Comparison of ENCODE assay signal across 17 mouse cellular contexts in the genomic region with DNA sequence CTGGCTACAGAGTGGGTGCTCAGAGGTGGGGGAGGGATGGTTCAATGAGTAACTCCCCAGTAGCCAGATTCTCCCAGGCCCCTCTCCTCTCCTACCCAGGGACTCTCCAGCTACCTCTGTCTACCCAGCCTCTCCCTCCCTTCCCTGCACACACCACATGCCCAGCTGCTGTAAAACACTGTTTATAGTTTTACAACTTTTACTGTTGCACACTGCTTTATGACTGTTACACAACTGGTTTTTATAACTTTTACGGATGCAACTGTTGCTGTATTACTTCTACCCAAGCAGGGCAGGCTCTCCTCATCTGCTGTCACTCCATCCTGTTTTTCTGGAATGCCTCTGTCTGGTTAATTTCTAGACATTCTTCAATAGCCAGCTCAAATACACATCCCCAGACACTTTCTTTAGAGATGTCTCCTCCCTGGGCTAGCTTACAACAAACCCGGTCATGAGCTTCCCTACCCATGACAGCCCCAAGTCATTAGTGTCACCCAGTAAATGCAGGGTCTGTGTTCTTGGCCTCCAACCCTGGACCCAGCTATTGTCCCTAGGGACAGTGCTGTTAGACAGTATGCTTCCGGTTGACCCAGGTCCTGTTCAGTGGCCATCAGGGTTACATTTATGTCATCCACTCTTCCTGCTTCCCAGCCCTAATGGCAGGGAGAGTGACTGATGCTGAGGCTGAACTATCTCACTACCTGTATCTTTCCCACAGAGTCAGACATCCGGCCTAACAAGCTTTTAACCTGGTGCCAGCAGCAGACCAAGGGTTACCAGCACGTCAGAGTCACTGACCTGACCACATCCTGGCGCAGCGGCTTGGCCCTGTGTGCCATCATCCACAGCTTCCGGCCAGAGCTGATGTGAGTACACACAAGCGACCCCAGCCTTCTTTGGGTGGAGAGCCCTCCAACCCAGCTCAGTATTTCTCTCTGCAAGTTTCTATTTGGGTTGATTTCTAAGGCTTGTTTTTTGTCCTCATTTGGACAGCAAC.
DNase-seq lines count a peak whose midpoint lies in the region; ATAC-seq lines count a peak whose summit lies in the region.
"Had no signal": no experiment of that assay in that cellular context is flagged by ENCODE, and none has a peak within 500 bp of the region (broad histone marks: within the 10 kb centered on the region; RNA-seq: fewer than 3 reads in every experiment).

No protein-coding gene starts in this region.

- H3K9me3 ChIP-seq in limb, embryonic 12.5 days: no peaks in the 10 kb centered on the region
- no peaks in the 10 kb centered on the region for H3K9me3 ChIP-seq in limb, embryonic 10.5 days (replicated peaks)
- H3K9me3 ChIP-seq in intestine, embryonic 16.5 days (ENCODE audit: control insufficient read depth, low read length): no peaks in the 10 kb centered on the region
- H3K9me3 ChIP-seq in forebrain, embryonic 14.5 days (replicated peaks; ENCODE audit: control insufficient read depth, low read length): no peaks in the 10 kb centered on the region
- H3K9me3 ChIP-seq in embryonic facial prominence, embryonic 10.5 days: no peaks in the 10 kb centered on the region
- H3K9me3 ChIP-seq: embryonic facial prominence, embryonic 15.5 days; heart, embryonic 15.5 days; liver, embryonic 15.5 days had no signal

- DNase-seq in limb, embryonic 10.5 days (ENCODE audit: low spot score): no peak
- peak; percentile 50 to 52 for DNase-seq in CD8-positive naive resting alpha-beta T cell, adult 2 months (ENCODE audit: low read depth in 2 of 2, low spot score in 2 of 2)
- peak; percentile 24 to 48 for DNase-seq in thymus, adult 18-20 months
- no peak for DNase-seq in cerebellum, postnatal 14 days
- DNase-seq in forebrain, embryonic 14.5 days (ENCODE audit: low spot score): no peak
- DNase-seq in embryonic facial prominence, embryonic 10.5 days (ENCODE audit: low spot score): no peak
- DNase-seq: cerebellum, adult 9-11 months; gastrocnemius, postnatal 14 days; kidney, postnatal 4 days had no signal

- H3K27me3 ChIP-seq in limb, embryonic 12.5 days: peaks cover 4% of the 10 kb centered on the region
- no peaks in the 10 kb centered on the region for H3K27me3 ChIP-seq in limb, embryonic 10.5 days (ENCODE audit: low read depth, poor library complexity, severe bottlenecking)
- no peaks in the 10 kb centered on the region for H3K27me3 ChIP-seq in intestine, embryonic 16.5 days (replicated peaks; ENCODE audit: control insufficient read depth, insufficient read depth, low read length)
- H3K27me3 ChIP-seq in forebrain, embryonic 14.5 days (replicated peaks; ENCODE audit: control insufficient read depth, insufficient read depth, low read length): no peaks in the 10 kb centered on the region
- no peaks in the 10 kb centered on the region for H3K27me3 ChIP-seq in embryonic facial prominence, embryonic 10.5 days (replicated peaks; ENCODE audit: low read depth, poor library complexity, severe bottlenecking)
- H3K27me3 ChIP-seq: embryonic facial prominence, embryonic 15.5 days; heart, embryonic 15.5 days; liver, embryonic 15.5 days had no signal

- no peak overlapping the region for H3K4me3 ChIP-seq in limb, embryonic 12.5 days (replicated peaks)
- no peak overlapping the region for H3K4me3 ChIP-seq in limb, embryonic 10.5 days
- H3K4me3 ChIP-seq in intestine, embryonic 16.5 days (ENCODE audit: low read length): no peak overlapping the region
- no peak overlapping the region for H3K4me3 ChIP-seq in forebrain, embryonic 14.5 days (ENCODE audit: low read depth, low read length)
- H3K4me3 ChIP-seq in embryonic facial prominence, embryonic 10.5 days: no peak overlapping the region
- H3K4me3 ChIP-seq: embryonic facial prominence, embryonic 15.5 days; heart, embryonic 15.5 days; liver, embryonic 15.5 days had no signal

- 71% methylated on average over 9 of the region's 9 CpGs for WGBS in limb, embryonic 12.5 days
- 87% methylated on average over 9 of the region's 9 CpGs for WGBS in limb, embryonic 10.5 days
- WGBS in intestine, embryonic 16.5 days: 73% methylated on average over 9 of the region's 9 CpGs
- 91% methylated on average over 9 of the region's 9 CpGs for WGBS in forebrain, embryonic 14.5 days
- 87% methylated on average over 9 of the region's 9 CpGs for WGBS in embryonic facial prominence, embryonic 10.5 days

- peaks cover 35% of the 10 kb centered on the region for H3K4me1 ChIP-seq in limb, embryonic 12.5 days (replicated peaks)
- H3K4me1 ChIP-seq in limb, embryonic 10.5 days: peaks cover 22% of the 10 kb centered on the region
- H3K4me1 ChIP-seq in intestine, embryonic 16.5 days (ENCODE audit: control insufficient read depth, insufficient read depth, low read length): peaks cover 28% of the 10 kb centered on the region
- H3K4me1 ChIP-seq in forebrain, embryonic 14.5 days (ENCODE audit: control insufficient read depth, insufficient read depth, low read length): peaks cover 2% of the 10 kb centered on the region; the same call in 1 of the 2 replicates
- 0 out of 2 replicates have a peak, but pooled peaks cover 3% of the 10 kb centered on the region for H3K4me1 ChIP-seq in embryonic facial prominence, embryonic 10.5 days
- H3K4me1 ChIP-seq: liver, embryonic 15.5 days had no signal

- H3K36me3 ChIP-seq in limb, embryonic 12.5 days: no peaks in the 10 kb centered on the region
- no peaks in the 10 kb centered on the region for H3K36me3 ChIP-seq in limb, embryonic 10.5 days
- H3K36me3 ChIP-seq in intestine, embryonic 16.5 days (ENCODE audit: control insufficient read depth, insufficient read depth, low read length): peaks cover 13% of the 10 kb centered on the region; the same call in 1 of the 2 replicates
- no peaks in the 10 kb centered on the region for H3K36me3 ChIP-seq in forebrain, embryonic 14.5 days (ENCODE audit: control insufficient read depth, insufficient read depth, low read length)
- H3K36me3 ChIP-seq in embryonic facial prominence, embryonic 10.5 days (replicated peaks): no peaks in the 10 kb centered on the region
- H3K36me3 ChIP-seq: embryonic facial prominence, embryonic 15.5 days had no signal

- no peak overlapping the region for H3K9ac ChIP-seq in limb, embryonic 12.5 days (replicated peaks)
- no peak overlapping the region for H3K9ac ChIP-seq in intestine, embryonic 16.5 days (ENCODE audit: low read depth, low read length)
- H3K9ac ChIP-seq in forebrain, embryonic 14.5 days (ENCODE audit: low read length): no peak overlapping the region
- H3K9ac ChIP-seq: embryonic facial prominence, embryonic 15.5 days; heart, embryonic 15.5 days; liver, embryonic 15.5 days had no signal

- H3K4me2 ChIP-seq in limb, embryonic 12.5 days: no peak overlapping the region
- no peak overlapping the region for H3K4me2 ChIP-seq in intestine, embryonic 16.5 days (ENCODE audit: low read depth, low read length)
- H3K4me2 ChIP-seq in forebrain, embryonic 14.5 days (ENCODE audit: low read length): no peak overlapping the region
- H3K4me2 ChIP-seq: embryonic facial prominence, embryonic 15.5 days; heart, embryonic 15.5 days; liver, embryonic 15.5 days; midbrain, embryonic 11.5 days had no signal

- ATAC-seq in limb, embryonic 12.5 days (ENCODE audit: insufficient number of reproducible peaks, insufficient read depth, low FRiP score, low TSS enrichment, low read depth): peak; percentile 28; the same call in 1 of the 2 replicates
- ATAC-seq in intestine, embryonic 16.5 days: peak; percentile 85
- ATAC-seq in forebrain, embryonic 14.5 days: no peak
- ATAC-seq: forebrain, embryonic 16.5 days; hindbrain, embryonic 16.5 days had no signal

- H3K27ac ChIP-seq in limb, embryonic 12.5 days: no peak overlapping the region
- no peak overlapping the region for H3K27ac ChIP-seq in limb, embryonic 10.5 days
- peak overlapping the region; percentile 21; the same call in 1 of the 2 replicates for H3K27ac ChIP-seq in intestine, embryonic 16.5 days (ENCODE audit: low read length)
- H3K27ac ChIP-seq in forebrain, embryonic 14.5 days (ENCODE audit: low read depth, low read length): no peak overlapping the region
- H3K27ac ChIP-seq in embryonic facial prominence, embryonic 10.5 days (replicated peaks): no peak overlapping the region
- H3K27ac ChIP-seq: embryonic facial prominence, embryonic 15.5 days; liver, embryonic 15.5 days had no signal

Comparison
In these comparisons a context has a peak if more than half of its experiments do, and no peak if none do; other contexts are left out.
1. DNase-seq: peak in CD8-positive naive resting alpha-beta T cell, adult 2 months (2 of 2) and thymus, adult 18-20 months (2 of 2); none in limb, embryonic 10.5 days (single experiment), cerebellum, postnatal 14 days (0 of 2), forebrain, embryonic 14.5 days (single experiment) and embryonic facial prominence, embryonic 10.5 days (single experiment).